Mouse (Mus musculus): ENCODE data around the gene AI661453. TPM values are rescaled to one million over a fixed set of nuclear protein-coding genes. Genes with fewer than 3 reads are reported as not detected.

Gene AI661453
- total RNA-seq, 1 experiment = 2.2 TPM

DNA sequence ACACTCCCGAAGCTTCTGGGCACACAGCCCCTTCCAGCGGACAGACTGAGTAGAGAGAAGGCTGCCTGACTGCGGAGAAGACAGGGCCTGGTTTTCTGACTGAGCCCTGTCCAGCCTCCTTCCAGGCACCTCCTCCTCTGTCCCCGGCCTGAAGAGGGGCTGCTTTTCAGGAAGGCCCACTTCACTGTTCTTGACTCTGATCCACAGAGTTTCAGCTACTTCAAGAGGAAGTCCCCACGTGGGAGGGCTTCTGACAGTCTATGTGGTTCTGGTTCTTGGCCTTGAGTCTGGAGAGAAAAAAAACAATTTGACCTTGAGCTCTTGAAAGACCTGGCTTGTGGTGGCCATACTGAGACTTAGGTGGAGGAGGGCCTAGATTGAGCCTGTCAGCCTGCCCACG lies 7.7 kb downstream of the AI661453 start:
- no peaks in the 10 kb centered on the region for H3K36me3 ChIP-seq (ENCODE audit: control insufficient read depth, insufficient read depth, low read length, poor library complexity, severe bottlenecking)
- no peak overlapping the region for H3K27ac ChIP-seq (ENCODE audit: insufficient read depth, low read depth, low read length, poor library complexity, severe bottlenecking)
- H3K9me3 ChIP-seq (ENCODE audit: control insufficient read depth, insufficient read depth, low read depth, low read length) = no peaks in the 10 kb centered on the region
- peaks cover 4 to 37% of the 10 kb centered on the region in 2 experiments; a peak in 3 of 4 replicates for H3K4me1 ChIP-seq (ENCODE audit: control insufficient read depth in 2 of 2, insufficient read depth in 2 of 2, low read length in 2 of 2, poor library complexity in 1 of 2)
- in situ Hi-C loops (cut with MboI; ENCODE audit: low sequenced_read_pairs in 2 of 2, unreplicated experiment in 2 of 2) = no loop called here
- H3K9ac ChIP-seq (ENCODE audit: insufficient read depth, low read depth, low read length, poor library complexity, severe bottlenecking) = no peak overlapping the region
- no peak for DNase-seq (ENCODE audit: low read depth, low spot score)
- H3K4me3 ChIP-seq (ENCODE audit: insufficient read depth in 1 of 2, low read depth in 1 of 2, low read length in 2 of 2, poor library complexity in 1 of 2, severe bottlenecking in 1 of 2) = no peak overlapping the region
- TF ChIP-seq MAFK (IDR thresholded peaks at IDR 0.05; ENCODE audit: insufficient read depth, low read depth, low read length) = no peak
- 0 out of 2 replicates have a peak, but pooled peaks have one; percentile 34 for TF ChIP-seq ZNF384 (IDR thresholded peaks at IDR 0.05; ENCODE audit: low read depth, low read length)
- no peak for TF ChIP-seq CHD2 (IDR thresholded peaks at IDR 0.05; ENCODE audit: low read depth, low read length)

DNA sequence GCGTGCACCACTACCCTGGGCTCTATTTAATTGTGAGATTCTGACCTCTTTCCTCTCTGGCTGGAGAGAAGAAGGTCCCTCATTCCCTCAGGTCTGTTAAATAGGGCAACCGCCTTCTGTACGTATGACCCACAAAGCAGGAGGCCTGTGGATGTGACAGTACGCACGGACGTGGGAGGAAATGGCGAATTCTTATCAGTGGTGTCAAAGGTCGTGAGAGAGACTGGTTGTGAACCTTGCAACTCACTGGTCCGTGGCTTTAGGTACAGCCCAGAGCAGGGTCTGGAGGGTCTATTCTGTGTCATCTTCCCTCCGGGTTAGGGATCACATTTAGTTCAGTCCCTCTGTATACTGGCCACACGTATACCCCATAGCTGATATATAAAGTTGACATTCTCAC lies 9.1 kb downstream of the AI661453 start:
- no peaks in the 10 kb centered on the region for H3K36me3 ChIP-seq (ENCODE audit: control insufficient read depth, insufficient read depth, low read length, poor library complexity, severe bottlenecking)
- no peak for DNase-seq (ENCODE audit: low read depth, low spot score)
- no peak overlapping the region for H3K27ac ChIP-seq (ENCODE audit: insufficient read depth, low read depth, low read length, poor library complexity, severe bottlenecking)

DNA sequence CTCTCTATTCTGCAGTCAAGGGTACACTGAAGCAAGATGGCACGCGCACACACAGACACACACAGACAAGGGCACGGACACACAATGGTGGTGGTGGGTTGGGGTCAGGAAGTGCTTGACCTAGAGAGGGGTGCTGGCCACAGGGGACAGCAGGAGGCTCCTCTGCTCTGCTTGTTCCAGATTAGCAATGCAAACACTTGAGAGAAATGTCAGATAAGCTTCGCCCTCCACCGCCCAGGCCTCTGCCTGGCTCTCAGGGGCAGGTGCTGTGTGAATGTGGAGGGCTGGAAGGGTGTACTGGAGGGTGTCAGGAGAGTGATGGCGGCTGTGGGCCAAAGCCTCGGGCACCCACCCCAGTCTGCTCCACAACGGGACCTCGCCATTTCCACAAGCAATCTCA lies 9.6 kb downstream of the AI661453 start:
- no peak for DNase-seq (ENCODE audit: low read depth, low spot score)
- H3K36me3 ChIP-seq (ENCODE audit: control insufficient read depth, insufficient read depth, low read length, poor library complexity, severe bottlenecking) = no peaks in the 10 kb centered on the region
- 0 out of 4 replicates have a peak overlapping the region, but pooled peaks have one; percentile 0 to 12 for H3K4me3 ChIP-seq (ENCODE audit: insufficient read depth in 1 of 2, low read depth in 1 of 2, low read length in 2 of 2, poor library complexity in 1 of 2, severe bottlenecking in 1 of 2)
- H3K9ac ChIP-seq (ENCODE audit: insufficient read depth, low read depth, low read length, poor library complexity, severe bottlenecking) = no peak overlapping the region
- peaks cover 9 to 44% of the 10 kb centered on the region in 2 experiments; a peak in 3 of 4 replicates for H3K4me1 ChIP-seq (ENCODE audit: control insufficient read depth in 2 of 2, insufficient read depth in 2 of 2, low read length in 2 of 2, poor library complexity in 1 of 2)
- TF ChIP-seq CHD2 (IDR thresholded peaks at IDR 0.05; ENCODE audit: low read depth, low read length) = no peak
- TF ChIP-seq ZNF384 (IDR thresholded peaks at IDR 0.05; ENCODE audit: low read depth, low read length) = no peak
- no peak for TF ChIP-seq MAFK (IDR thresholded peaks at IDR 0.05; ENCODE audit: insufficient read depth, low read depth, low read length)
- TF ChIP-seq HCFC1 (IDR thresholded peaks at IDR 0.05; ENCODE audit: borderline replicate concordance, insufficient read depth, low read length) = no peak
- TF ChIP-seq ZC3H11A (IDR thresholded peaks at IDR 0.05; ENCODE audit: borderline replicate concordance, low read depth, low read length) = no peak
- H3K9me3 ChIP-seq (ENCODE audit: control insufficient read depth, insufficient read depth, low read depth, low read length) = no peaks in the 10 kb centered on the region
- in situ Hi-C loops (cut with MboI; ENCODE audit: low sequenced_read_pairs in 2 of 2, unreplicated experiment in 2 of 2) = no loop called here
- no peak overlapping the region for H3K27ac ChIP-seq (ENCODE audit: insufficient read depth, low read depth, low read length, poor library complexity, severe bottlenecking)

More for the DNA sequence above, 9.1 kb downstream of the AI661453 start:
- TF ChIP-seq ZC3H11A (IDR thresholded peaks at IDR 0.05; ENCODE audit: borderline replicate concordance, low read depth, low read length) = no peak
- TF ChIP-seq HCFC1 (IDR thresholded peaks at IDR 0.05; ENCODE audit: borderline replicate concordance, insufficient read depth, low read length) = no peak
- TF ChIP-seq MAFK (IDR thresholded peaks at IDR 0.05; ENCODE audit: insufficient read depth, low read depth, low read length) = no peak
- TF ChIP-seq CHD2 (IDR thresholded peaks at IDR 0.05; ENCODE audit: low read depth, low read length) = no peak
- no peak for TF ChIP-seq ZNF384 (IDR thresholded peaks at IDR 0.05; ENCODE audit: low read depth, low read length)
- Histone ChIP-seq H3K9me3 (ENCODE audit: control insufficient read depth, insufficient read depth, low read depth, low read length) (no peaks in the 10 kb centered on the region), H3K4me1 (ENCODE audit: control insufficient read depth in 2 of 2, insufficient read depth in 2 of 2, low read length in 2 of 2, poor library complexity in 1 of 2) (peaks cover 9 to 45% of the 10 kb centered on the region in 2 experiments; a peak in 3 of 4 replicates), H3K9ac (ENCODE audit: insufficient read depth, low read depth, low read length, poor library complexity, severe bottlenecking) (no peak overlapping the region), H3K4me3 (ENCODE audit: insufficient read depth in 1 of 2, low read depth in 1 of 2, low read length in 2 of 2, poor library complexity in 1 of 2, severe bottlenecking in 1 of 2) (no peak overlapping the region)
- in situ Hi-C loops (cut with MboI; ENCODE audit: low sequenced_read_pairs in 2 of 2, unreplicated experiment in 2 of 2) = no loop called here

DNA sequence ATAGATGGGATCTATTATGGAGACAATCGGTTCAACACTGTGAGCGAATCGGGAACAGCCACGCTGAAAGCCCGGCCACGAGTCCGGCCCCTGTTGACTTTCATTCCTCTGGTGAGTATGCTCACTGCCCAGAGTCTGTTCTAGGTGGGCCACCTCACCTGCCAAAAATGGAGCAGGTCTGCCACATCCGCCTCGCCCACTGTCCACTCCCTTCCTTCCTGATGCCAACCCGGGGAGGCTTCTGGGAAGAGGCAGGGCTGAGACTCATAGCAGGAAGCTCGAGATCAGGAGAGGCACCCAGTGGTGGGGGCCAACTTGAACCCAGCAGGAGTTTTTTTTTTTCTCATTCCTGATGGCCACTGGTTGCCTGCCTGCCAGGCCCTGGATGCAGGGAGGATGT lies 10.1 kb downstream of the AI661453 start:
- H3K9ac ChIP-seq (ENCODE audit: insufficient read depth, low read depth, low read length, poor library complexity, severe bottlenecking) = no peak overlapping the region
- no peaks in the 10 kb centered on the region for H3K36me3 ChIP-seq (ENCODE audit: control insufficient read depth, insufficient read depth, low read length, poor library complexity, severe bottlenecking)
- in situ Hi-C loops (cut with MboI; ENCODE audit: low sequenced_read_pairs in 2 of 2, unreplicated experiment in 2 of 2) = no loop called here
- no peak overlapping the region for H3K27ac ChIP-seq (ENCODE audit: insufficient read depth, low read depth, low read length, poor library complexity, severe bottlenecking)
- no peak for DNase-seq (ENCODE audit: low read depth, low spot score)
- peak overlapping the region; percentile 0 to 12; a peak in 2 of 4 replicates for H3K4me3 ChIP-seq (ENCODE audit: insufficient read depth in 1 of 2, low read depth in 1 of 2, low read length in 2 of 2, poor library complexity in 1 of 2, severe bottlenecking in 1 of 2)
- H3K9me3 ChIP-seq (ENCODE audit: control insufficient read depth, insufficient read depth, low read depth, low read length) = no peaks in the 10 kb centered on the region
- peaks cover 9 to 45% of the 10 kb centered on the region in 2 experiments; a peak in 3 of 4 replicates for H3K4me1 ChIP-seq (ENCODE audit: control insufficient read depth in 2 of 2, insufficient read depth in 2 of 2, low read length in 2 of 2, poor library complexity in 1 of 2)
- TF ChIP-seq ZC3H11A (IDR thresholded peaks at IDR 0.05; ENCODE audit: borderline replicate concordance, low read depth, low read length) = no peak
- TF ChIP-seq MAFK (IDR thresholded peaks at IDR 0.05; ENCODE audit: insufficient read depth, low read depth, low read length) = no peak
- TF ChIP-seq HCFC1 (IDR thresholded peaks at IDR 0.05; ENCODE audit: borderline replicate concordance, insufficient read depth, low read length) = no peak
- no peak for TF ChIP-seq ZNF384 (IDR thresholded peaks at IDR 0.05; ENCODE audit: low read depth, low read length)
- TF ChIP-seq CHD2 (IDR thresholded peaks at IDR 0.05; ENCODE audit: low read depth, low read length) = no peak
